Mouse (Mus musculus) right cerebral cortex, adult 18-20 months (tissue): ENCODE data around the gene Nup160.

ENCODE experiments used
- DNase-seq: peaks from one replicate; pipeline ENCODE4 v3.0.0; 2022; ENCODE audit warnings: mixed read lengths

The Nup160 gene

GRCm38 (mm10) chr2:90677007-90677406 lies at the start of gene Nup160:
Nup160 (plus strand) TSS chr2:90677215.
- no peak for DNase-seq

DNA sequence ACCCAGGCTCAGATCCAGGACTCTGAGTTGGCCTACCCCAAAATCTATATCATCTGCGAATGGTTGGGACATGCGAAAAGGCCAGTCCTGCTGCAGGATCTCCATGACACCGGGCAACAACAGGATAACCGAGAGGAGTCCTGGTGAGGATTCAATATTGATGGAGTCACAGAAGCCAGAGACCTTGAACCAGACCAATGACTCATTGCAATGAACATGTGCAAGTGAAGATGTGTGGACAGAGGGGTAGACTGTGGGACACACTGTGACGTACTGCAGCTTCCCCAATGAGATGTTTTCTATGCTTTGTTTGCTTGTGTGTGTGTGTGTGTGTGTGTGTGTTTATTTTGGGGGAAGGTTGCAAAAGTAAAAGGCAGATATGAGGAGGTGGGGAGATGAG lies 48.8 kb upstream of the Nup160 start:
- DNase-seq: no peak

DNA sequence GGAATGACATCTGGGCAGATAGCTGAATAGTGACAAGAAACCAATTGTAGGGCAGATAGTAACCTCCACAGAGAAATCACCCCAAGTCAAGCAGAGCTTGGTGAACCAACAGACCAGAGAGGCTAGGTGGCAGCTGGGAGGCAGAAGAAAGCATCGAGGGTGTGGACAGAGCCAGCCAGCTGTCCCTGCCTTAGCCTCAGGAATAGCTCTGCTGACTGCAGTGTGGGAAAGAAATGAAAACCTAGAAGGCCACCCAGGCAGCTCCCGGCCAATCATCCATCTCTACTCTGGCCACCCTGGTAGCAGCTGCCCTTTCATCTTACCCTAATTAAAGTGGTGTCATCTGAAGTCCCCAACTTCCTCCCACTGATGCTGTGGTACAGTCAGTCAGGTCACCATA lies 47.5 kb upstream of the Nup160 start:
- no peak for DNase-seq

DNA sequence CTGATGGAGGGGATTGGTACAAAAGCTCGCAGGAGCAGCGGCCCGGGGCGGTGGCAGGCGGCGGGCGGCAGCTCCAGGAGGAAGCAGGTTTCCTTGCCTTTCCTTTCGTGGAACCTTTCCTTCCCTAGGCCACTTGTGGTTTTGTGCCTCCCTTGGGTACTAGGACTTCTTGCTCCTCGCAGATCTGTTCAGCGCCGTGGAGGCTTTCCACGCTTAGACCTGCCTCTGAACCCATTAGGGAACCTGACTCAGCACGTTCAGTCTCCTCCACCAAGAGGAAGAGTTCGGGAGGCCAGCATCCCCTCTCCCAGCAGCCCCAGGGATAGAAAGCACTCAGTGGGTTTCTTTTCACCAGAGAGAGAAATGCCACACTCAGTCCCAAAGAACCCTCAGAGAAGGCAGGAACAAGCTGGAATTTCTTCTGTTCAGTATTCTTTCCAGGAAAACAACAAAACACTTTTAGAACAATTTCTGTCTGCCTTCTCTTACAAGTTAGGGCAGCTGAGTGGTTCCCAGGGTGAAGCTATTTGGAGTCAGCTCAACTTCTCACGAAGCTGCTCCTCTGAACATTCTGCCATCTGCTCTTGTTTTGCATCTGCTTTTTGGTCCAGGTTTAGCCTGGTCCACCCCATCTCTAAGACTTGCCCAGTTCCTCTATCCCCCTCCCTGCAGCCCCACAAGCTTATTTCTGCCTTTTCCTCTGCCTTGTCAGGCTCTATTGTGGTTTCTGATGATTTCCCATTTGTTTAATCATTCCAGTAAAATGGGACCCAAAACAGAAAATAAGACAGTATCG lies 44.9 kb upstream of the Nup160 start:
- no peak for DNase-seq

GRCm38 (mm10) chr2:90634671-90635070 lies 42.3 kb upstream of the Nup160 start:
- no peak for DNase-seq

DNA sequence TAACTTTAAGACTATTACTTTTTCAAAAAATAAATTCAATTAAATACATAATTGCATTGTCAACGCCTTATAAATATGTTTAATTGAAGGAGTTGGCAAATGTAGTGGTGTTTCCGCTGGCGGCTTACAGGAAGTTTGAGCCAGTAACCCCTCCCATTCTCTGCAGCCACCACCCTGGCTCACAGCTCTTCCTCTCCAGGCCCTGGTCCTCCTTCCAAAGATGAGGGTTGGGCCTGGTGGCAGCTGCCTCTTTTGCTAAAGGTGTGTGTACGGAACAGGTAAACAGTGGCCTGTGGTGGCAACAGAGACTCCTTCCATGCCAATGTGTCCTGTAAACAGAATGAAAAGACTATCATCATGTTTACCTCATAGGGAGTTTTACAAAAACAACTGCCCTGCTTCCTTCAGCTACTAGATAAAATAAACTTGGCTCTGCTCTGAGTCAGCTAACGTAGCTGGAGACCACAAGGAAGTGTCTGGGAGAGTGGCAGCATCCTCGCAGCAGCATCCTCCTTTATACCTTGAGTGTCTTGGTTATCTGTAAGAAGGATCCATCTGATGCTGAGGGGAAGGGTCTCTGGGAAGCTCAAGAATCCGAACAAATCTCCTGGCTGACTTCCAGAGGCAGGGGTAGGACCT lies 41.8 kb upstream of the Nup160 start:
- DNase-seq: no peak

DNA sequence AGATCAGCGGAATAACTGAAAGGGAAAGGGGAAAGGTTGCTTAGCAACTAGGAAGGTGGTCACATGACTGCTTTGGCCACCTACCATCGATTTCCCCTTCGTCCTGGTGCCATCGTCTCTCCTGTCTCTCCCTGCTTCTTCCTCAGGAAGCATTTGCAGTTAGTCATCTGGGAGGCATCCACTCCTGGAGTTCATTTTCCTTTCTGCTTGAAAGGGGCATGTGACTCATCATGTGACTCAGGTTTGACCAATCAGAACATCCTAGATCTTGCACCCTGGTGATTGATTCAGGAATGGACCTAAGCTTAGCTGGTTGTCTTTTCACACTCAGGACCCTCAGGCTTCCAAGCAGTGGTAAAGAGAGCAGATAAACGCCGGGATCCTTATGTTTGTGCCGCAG lies 40.2 kb upstream of the Nup160 start:
- DNase-seq: no peak

DNA sequence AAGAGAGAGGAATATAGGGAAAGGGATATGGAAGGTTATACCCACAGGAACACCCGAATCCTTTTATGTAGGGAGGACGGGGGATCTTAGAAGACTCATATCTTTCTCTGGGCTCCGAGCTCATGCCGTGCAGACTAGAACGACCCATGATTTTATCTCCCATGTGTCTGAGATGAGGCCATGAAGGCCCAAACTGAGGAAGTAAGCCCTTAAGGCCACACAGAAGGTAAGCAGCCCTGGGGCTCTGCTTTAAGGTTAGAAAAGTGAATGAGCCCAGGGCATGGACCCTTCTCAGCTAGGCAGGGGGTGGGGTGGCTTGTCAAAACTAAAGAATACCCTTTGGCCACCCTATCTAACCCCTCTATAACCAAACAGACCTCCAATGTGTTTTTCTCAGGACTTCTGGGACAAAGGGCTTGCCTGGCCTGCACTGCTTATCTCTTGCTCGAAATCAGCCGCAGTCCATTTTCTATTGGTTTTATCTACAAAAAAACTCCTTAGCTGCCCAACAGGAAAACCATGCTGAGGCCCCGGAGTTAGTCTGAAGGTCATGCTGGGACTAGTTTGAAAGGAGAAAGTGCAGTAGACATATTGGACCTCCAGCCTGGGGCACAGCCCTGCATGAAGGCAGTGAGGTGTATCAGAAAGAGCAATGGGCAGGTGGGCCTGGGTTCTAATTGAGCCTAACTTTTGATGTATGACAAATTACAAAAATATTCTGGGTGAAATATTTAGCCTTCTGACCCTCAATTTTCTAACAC lies 37.8 kb upstream of the Nup160 start:
- DNase-seq: no peak

- DNase-seq: no peak
Measured at GRCm38 (mm10) chr2:90639747-90640699, 37.0 kb upstream of the Nup160 start.

DNA sequence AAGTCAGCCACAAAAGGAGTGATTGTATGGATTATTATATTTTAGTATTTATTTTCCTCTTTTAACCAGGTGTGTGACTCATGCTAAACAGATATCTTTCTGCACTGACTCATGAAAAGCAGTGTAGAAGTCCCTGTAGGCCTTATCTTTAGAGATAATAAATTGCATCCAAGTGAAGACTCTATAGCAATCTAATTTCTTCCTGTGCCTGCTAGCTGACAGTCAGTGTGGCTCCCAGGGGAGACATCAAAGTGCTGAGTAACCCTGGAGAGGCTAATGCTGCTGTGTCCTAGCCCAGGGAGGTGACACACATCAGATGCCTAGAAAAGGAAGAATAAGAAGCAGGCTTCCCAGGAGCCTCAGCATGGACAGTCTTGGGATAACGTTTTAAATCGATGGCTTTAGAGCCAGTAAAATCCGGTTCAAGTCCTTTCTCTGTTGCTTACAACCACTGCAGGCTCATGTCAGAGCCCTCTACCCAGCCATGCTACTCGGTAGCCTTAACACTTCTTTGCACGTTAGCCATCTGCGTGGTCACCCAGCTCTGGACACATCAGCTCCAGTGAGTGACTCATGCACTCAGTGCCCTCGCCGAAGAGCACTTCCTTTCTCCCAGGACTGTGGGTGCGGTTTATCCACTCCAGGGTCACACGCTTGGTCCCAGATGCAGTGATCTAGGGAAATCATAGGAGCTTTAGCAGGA lies 35.9 kb upstream of the Nup160 start:
- DNase-seq: no peak

GRCm38 (mm10) chr2:90641710-90642039 lies 35.3 kb upstream of the Nup160 start:
- DNase-seq: no peak

DNA sequence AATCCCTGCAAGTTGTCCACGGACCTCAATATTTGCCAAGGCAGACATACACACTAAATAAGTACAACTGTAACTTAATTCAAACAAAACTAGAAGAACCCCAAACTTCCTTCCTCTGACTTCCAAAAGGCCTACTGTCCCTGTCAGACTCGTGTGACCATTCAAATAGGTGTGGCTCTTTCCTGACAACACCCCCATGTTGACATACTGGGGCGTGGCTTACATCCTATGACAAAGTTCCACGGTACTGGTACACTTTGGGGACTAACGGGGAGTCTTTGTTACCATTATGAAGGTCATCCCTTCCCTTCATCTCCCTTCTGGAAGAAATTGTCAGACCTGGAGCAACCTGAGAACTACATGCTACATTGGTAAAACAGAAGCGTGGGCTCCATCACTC lies 29.9 kb upstream of the Nup160 start:
- no peak for DNase-seq

DNA sequence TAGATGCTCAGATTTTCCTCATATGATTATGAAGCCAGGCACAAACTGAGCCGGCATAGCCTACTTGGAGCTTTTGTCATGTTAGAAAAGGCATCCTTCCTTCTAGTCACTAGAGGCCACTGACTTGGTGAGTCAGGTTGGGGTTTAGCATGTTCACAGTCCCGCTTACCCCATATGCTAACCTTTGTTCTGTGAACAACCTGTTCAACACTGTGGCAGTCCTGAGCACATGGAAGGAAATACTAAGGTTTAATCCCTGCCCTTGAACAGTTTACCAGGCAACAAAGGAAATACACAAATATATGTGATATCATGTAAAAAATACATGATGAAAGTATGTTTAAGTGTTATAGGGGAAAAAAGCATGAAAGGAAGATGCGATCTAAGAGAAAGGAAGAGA lies 27.6 kb upstream of the Nup160 start:
- DNase-seq: no peak

DNA sequence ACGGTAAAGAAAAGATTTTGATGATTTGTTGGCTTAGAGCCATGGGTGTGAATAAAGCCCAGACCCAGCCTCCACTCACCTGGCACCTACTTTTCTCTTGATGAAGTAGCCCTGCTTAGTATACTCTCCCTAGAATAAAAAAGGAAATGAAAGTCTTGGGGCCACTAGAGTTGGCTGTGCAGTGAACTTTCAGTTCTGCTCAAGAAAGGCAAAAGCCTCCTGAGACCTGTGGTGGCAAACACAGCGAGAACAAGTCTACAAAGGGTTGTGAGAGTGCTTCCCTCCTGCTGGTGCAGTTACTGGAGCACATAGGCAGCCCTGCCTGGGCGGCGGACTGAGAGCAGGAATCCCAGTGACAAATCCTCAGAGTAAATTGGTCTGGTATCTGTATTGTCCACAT lies 27.1 kb upstream of the Nup160 start:
- no peak for DNase-seq

DNA sequence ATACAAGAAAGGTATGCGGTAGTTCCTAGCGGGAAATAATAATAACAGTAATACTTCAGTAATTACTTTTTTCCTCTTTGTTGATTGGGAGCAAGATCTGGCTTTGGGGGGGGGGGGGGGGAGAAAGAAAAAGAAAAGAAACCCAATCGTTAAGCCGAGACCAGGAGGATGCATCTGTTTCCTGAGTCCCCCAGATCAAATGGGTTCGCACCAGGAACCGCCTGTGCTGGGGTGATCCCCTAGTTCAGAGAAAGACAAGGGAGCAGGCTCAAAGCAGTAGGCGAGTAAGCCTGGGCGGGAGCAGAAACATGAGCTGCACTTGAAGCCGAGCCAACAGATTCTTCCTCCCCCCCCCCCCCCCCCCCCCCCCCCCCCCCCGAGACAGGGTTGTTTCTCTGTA lies 24.9 kb upstream of the Nup160 start:
- DNase-seq: no peak

DNA sequence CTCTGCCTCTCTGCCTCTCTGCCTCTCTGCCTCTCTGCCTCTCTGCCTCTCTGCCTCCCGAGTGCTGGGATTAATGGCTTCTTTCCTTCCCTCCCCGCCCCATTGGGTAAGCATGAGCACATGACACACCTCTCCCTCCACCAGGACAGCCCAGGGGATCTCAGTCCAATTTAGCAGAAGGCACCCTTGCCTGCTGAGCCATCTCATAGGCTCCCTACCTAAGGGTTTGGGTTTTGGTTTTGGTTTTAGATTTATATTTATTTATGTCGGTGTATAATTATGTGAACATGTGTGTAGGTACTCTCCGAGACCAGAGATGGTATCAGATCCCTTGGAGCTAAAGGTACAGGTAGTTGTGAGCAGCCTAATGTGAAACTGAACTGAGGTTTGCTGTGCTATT lies 24.0 kb upstream of the Nup160 start:
- DNase-seq: no peak

DNA sequence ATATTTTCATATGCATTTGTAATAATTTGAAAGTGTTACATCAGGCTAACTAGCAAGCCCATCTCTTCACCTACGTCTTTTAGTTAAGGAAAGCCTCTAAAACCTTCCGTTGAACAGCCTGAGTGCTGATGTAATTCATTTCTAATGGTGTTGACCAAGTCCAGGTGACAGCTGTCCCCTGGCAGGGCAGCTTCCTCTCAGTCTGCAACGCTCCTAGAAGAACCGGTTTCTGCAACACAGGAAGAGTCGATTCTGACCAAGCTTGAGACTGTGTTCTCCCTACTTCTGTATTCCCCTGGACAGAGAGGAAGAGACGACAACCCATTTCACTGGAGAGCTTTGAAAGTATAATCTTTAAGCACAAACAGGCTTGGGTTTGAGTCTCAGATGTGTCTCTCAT lies 21.6 kb upstream of the Nup160 start:
- no peak for DNase-seq

DNA sequence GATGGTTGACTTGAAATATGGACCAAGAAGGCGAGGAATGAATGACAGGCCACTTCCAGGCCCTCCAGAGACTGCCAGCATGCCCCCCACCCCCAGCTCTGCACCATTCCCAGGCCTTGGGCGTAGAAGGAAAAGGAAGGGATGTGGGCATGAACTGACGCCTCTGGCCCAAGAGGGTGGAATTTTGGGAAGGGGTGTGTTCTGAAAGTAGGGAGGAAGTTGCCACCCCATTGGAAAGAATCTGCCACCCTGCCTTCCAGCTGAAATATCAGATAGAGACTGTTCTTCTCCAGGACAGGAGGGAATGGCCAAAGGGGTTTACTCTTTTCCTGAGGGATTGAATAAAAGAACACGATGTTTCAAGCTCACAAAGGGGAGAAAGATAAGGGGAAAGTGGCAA lies 18.4 kb upstream of the Nup160 start:
- DNase-seq: no peak

GRCm38 (mm10) chr2:90659016-90659415 lies 18.0 kb upstream of the Nup160 start:
- DNase-seq: no peak

DNA sequence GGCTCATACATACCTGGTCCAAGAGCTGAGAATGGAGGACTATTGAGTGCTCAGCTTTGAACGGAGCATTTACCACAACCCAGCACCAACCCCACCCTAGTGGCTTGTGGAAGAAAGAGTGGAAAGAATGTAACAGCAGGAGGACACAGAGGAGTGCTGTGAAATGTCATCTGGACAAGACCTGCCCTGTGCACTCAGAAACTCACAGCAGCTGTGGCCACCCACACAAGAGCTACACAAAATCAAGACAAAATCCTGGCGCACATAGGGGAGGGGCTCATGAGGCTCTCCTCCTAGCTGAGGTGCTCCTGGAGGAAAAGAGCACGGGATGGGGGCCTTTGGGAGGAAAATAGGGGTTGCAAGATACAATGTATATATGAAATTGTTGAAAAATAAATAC lies 17.4 kb upstream of the Nup160 start:
- no peak for DNase-seq

DNA sequence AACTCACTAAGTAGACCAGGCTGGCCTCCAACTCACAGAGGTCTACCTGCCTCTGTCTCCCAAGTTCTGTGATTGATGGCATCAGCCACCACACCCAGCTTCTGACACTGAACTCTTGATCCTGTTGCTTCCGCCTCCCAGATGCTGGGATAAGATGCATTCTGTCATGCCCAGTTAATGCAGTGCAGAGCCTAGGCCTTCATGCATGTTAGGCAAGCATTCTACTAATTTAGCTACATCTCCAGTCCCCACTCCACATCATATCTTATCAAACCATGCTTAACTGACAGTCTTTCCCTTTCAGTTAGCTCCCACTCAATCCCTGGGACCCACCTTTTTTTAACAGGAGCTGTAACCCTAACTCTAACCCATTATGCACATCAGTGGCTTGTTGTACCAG lies 16.1 kb upstream of the Nup160 start:
- DNase-seq: no peak

DNA sequence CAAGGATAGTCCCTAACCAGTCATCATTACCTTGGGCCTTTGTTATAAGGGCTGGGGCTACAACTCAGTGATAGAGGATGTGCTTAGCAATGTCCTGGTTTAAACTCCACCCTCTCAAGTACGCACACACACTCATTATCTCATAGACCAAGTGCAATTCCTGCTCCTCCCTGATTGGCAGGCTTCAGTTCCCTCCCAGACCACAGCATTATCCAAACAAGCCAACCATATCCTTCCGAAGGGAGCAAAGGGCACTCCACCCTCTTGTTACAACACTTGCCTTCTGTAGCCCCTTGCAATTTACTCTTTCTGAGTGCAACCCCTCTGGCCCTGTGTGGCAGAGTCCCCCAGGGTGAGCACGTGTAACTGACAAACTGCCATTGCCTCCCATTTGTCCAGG lies 15.6 kb upstream of the Nup160 start:
- DNase-seq: no peak
